In genomic region chr5:139183601-139184000, GRCm38 (mm10) we compare ENCODE assay signal across 26 mouse cellular contexts. TPM values are rescaled to one million over a fixed set of nuclear protein-coding genes. Genes with fewer than 3 reads are reported as not detected.
DNase-seq lines count a peak whose midpoint lies in the region; ATAC-seq lines count a peak whose summit lies in the region.
"Had no signal": no experiment of that assay in that cellular context is flagged by ENCODE, and none has a peak within 500 bp of the region (broad histone marks: within the 10 kb centered on the region; RNA-seq: fewer than 3 reads in every experiment).

No protein-coding gene starts in this region.

- no peak overlapping the region for H3K9ac ChIP-seq in hindbrain, embryonic 12.5 days
- H3K9ac ChIP-seq: embryonic facial prominence, embryonic 15.5 days; forebrain, embryonic 13.5 days; heart, embryonic 15.5 days; hindbrain, embryonic 13.5 days; liver, embryonic 15.5 days; lung, embryonic 14.5 days; midbrain, embryonic 15.5 days; neural tube, embryonic 15.5 days had no signal

- no peaks in the 10 kb centered on the region for H3K27me3 ChIP-seq in hindbrain, embryonic 12.5 days
- H3K27me3 ChIP-seq: embryonic facial prominence, embryonic 15.5 days; forebrain, embryonic 13.5 days; heart, embryonic 15.5 days; hindbrain, embryonic 13.5 days; liver, embryonic 15.5 days; midbrain, embryonic 15.5 days; neural tube, embryonic 15.5 days had no signal

- no peak overlapping the region for H3K27ac ChIP-seq in hindbrain, embryonic 12.5 days
- H3K27ac ChIP-seq: embryonic facial prominence, embryonic 10.5 days; embryonic facial prominence, embryonic 15.5 days; forebrain, embryonic 13.5 days; heart, embryonic 10.5 days; heart, embryonic 15.5 days; hindbrain, embryonic 13.5 days; kidney, postnatal 0 days; liver, embryonic 15.5 days; midbrain, embryonic 15.5 days; neural tube, embryonic 15.5 days had no signal

- H3K4me3 ChIP-seq in hindbrain, embryonic 12.5 days, result no peak overlapping the region
- H3K4me3 ChIP-seq: embryonic facial prominence, embryonic 10.5 days; embryonic facial prominence, embryonic 15.5 days; forebrain, embryonic 13.5 days; heart, embryonic 10.5 days; heart, embryonic 15.5 days; hindbrain, embryonic 13.5 days; liver, embryonic 15.5 days; midbrain, embryonic 15.5 days; neural tube, embryonic 15.5 days had no signal

- 95% methylated on average over 9 of the region's 9 CpGs for WGBS in hindbrain, embryonic 12.5 days

- H3K9me3 ChIP-seq in hindbrain, embryonic 12.5 days (replicated peaks), result no peaks in the 10 kb centered on the region
- H3K9me3 ChIP-seq: embryonic facial prominence, embryonic 10.5 days; embryonic facial prominence, embryonic 15.5 days; forebrain, embryonic 13.5 days; G1E; heart, embryonic 10.5 days; heart, embryonic 15.5 days; hindbrain, embryonic 13.5 days; liver, embryonic 15.5 days; midbrain, embryonic 15.5 days; neural tube, embryonic 15.5 days had no signal

- H3K4me2 ChIP-seq in hindbrain, embryonic 12.5 days (replicated peaks), result no peak overlapping the region
- H3K4me2 ChIP-seq: embryonic facial prominence, embryonic 15.5 days; forebrain, embryonic 13.5 days; heart, embryonic 15.5 days; hindbrain, embryonic 13.5 days; liver, embryonic 15.5 days; lung, embryonic 14.5 days; midbrain, embryonic 15.5 days; neural tube, embryonic 15.5 days had no signal

- H3K4me1 ChIP-seq in hindbrain, embryonic 12.5 days, result no peaks in the 10 kb centered on the region
- H3K4me1 ChIP-seq: embryonic facial prominence, embryonic 10.5 days; embryonic facial prominence, embryonic 15.5 days; forebrain, embryonic 13.5 days; heart, embryonic 10.5 days; heart, embryonic 15.5 days; hindbrain, embryonic 13.5 days; liver, embryonic 15.5 days; midbrain, embryonic 15.5 days had no signal

- H3K36me3 ChIP-seq in hindbrain, embryonic 12.5 days, result peaks cover 80% of the 10 kb centered on the region

- ATAC-seq in hindbrain, embryonic 12.5 days (ENCODE audit: low FRiP score), result no peak
- ATAC-seq: forebrain, embryonic 13.5 days; intestine, embryonic 16.5 days; midbrain, embryonic 15.5 days had no signal

- peak; percentile 24 for DNase-seq in cerebellum, adult 11 months
- no peak for DNase-seq in cerebellum, adult 8-10 months
- DNase-seq in adrenal gland, adult 2 months, result peak; percentile 62
- peak; percentile 47 for DNase-seq in adrenal gland, postnatal 25 days
- peak; percentile 55 to 71 for DNase-seq in cerebellum, postnatal 25 days
- no peak for DNase-seq in liver
- DNase-seq: gastrocnemius, postnatal 14 days; kidney, adult 8-10 months; lung, embryonic 14.5 days; lung, postnatal 14 days; right cerebral cortex, postnatal 25 days; spleen, adult 18-20 months; thymus, postnatal 14 days had no signal

RNA-seq across cellular contexts. Expression of gene Sun1, which starts 16.8 kb away (rescaled TPM):
- 10 to 100 TPM; 74.4 to 93.7 TPM for total RNA-seq in adrenal gland, adult 2 months (2021)
- polyA plus RNA-seq in adrenal gland, adult 2 months (2012; rRNA removed), result 44.5 and 61.5 TPM in 2 replicates
- 87.9 and 109 TPM in 2 replicates for total RNA-seq in adrenal gland, postnatal 25 days (2021)
- 50.4 and 55.3 TPM in 2 replicates for polyA plus RNA-seq in hindbrain, embryonic 12.5 days (2016; fragmentation: Nextera tagmentation; extraction: Ambion mirVana)

RNA-seq across cellular contexts. Expression of gene Dnaaf5, which starts 33.6 kb away (rescaled TPM):
- total RNA-seq in adrenal gland, adult 2 months (2021), result 10 to 100 TPM; 20.1 to 24.2 TPM
- 46.2 and 48.9 TPM in 2 replicates for polyA plus RNA-seq in adrenal gland, adult 2 months (2012; rRNA removed)
- total RNA-seq in adrenal gland, postnatal 25 days (2021), result 20.7 and 25.3 TPM in 2 replicates
- polyA plus RNA-seq in hindbrain, embryonic 12.5 days (2016; fragmentation: Nextera tagmentation; extraction: Ambion mirVana), result 6.5 and 8.0 TPM in 2 replicates

RNA-seq across cellular contexts. Expression of gene Prkar1b, which starts 33.8 kb away (rescaled TPM):
- 10 to 100 TPM; 32.5 to 56.3 TPM for total RNA-seq in adrenal gland, adult 2 months (2021)
- polyA plus RNA-seq in adrenal gland, adult 2 months (2012; rRNA removed), result 31.8 and 34.3 TPM in 2 replicates
- 20.9 and 28.5 TPM in 2 replicates for total RNA-seq in adrenal gland, postnatal 25 days (2021)
- polyA plus RNA-seq in hindbrain, embryonic 12.5 days (2016; fragmentation: Nextera tagmentation; extraction: Ambion mirVana), result 70.1 and 72.6 TPM in 2 replicates
- polyA plus RNA-seq: G1E had no signal

Comparison
In these comparisons a context has a peak if more than half of its experiments do, and no peak if none do; other contexts are left out.
1. DNase-seq: peak in cerebellum, adult 11 months (single experiment), adrenal gland, adult 2 months (single experiment), adrenal gland, postnatal 25 days (single experiment) and cerebellum, postnatal 25 days (2 of 2); none in cerebellum, adult 8-10 months (single experiment) and liver (single experiment).